Mouse (Mus musculus) gastrocnemius, adult 2 months (tissue): ENCODE measurements around the gene Rab8a. TPM values are rescaled to one million over a fixed set of nuclear protein-coding genes. Genes with fewer than 3 reads are reported as not detected.

Experiments
- DNase-seq: peaks from one replicate; pipeline ENCODE4 v3.0.0; 2022
- H3K27ac ChIP-seq: fragments of 200-600 bp; 2 replicates; pipeline ENCODE4 v1.8.1; 2022; ENCODE audit warnings: mild to moderate bottlenecking
- H3K4me3 ChIP-seq: fragments of 200-600 bp; 2 replicates; pipeline ENCODE4 v1.8.1; 2022; ENCODE audit warnings: mild to moderate bottlenecking, moderate library complexity
- CTCF ChIP-seq: fragments of 200-600 bp; IDR thresholded peaks from 2 replicates; pipeline ENCODE4 v1.8.1; 2022; ENCODE audit warnings: antibody characterized with exemption, mild to moderate bottlenecking, moderate library complexity
- intact Hi-C: fragments of 180-260 bp; cut with DNase I; formaldehyde crosslinking; loops from one replicate; pipeline ENCODE4 v1.15.1; 2025
- total RNA-seq, 2 experiments: library from RNA; stranded (reverse); gene quantifications; 2 replicates each; pipeline ENCODE4 v1.2.3; 2021

Gene Rab8a
- total RNA-seq, 2 experiments from 2014 or later: 10.4 to 11.4 TPM

DNA sequence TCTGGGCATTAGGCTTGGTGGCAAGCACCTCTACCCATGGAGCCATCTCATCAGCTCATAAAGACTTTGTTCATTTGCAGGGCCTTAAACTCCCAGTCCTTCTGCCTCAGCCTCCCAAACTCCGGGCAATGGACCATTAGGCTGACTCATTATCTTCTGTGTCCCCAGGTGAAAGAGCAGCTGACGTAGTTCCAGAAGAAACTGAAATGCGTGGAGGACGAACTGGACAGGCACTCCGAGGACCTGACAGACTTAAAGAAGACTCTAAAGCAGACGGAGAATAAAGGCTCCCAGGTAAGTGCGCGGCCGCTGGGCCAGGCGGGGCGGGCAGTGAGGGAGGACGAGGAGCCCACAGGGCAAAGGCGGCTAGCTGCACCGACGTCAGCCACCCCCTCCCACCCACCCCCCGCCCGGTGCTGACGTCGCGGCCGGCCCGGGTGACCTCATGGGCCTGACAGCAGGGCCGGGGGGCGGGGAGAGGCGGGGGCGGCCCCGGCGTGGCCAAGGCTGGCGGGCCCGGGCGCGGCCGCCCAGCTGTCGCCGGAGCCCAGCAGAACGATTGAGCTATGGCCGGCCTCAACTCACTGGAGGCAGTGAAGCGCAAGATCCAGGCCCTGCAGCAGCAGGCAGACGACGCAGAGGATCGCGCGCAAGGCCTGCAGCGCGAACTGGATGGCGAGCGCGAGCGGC is 26.1 kb upstream of the Rab8a start, which contains the start of gene Tpm4:
Gene Tpm4 (plus strand): TSS at position 220 of the 690 bp plus-strand sequence.
- intact Hi-C loops: loop anchor here (10.0 kb wide), 1 partner anchor 230 kb away; the partner anchor contains the start of genes Zfp617 and Zfp882
- TF ChIP-seq CTCF: no peak

DNA sequence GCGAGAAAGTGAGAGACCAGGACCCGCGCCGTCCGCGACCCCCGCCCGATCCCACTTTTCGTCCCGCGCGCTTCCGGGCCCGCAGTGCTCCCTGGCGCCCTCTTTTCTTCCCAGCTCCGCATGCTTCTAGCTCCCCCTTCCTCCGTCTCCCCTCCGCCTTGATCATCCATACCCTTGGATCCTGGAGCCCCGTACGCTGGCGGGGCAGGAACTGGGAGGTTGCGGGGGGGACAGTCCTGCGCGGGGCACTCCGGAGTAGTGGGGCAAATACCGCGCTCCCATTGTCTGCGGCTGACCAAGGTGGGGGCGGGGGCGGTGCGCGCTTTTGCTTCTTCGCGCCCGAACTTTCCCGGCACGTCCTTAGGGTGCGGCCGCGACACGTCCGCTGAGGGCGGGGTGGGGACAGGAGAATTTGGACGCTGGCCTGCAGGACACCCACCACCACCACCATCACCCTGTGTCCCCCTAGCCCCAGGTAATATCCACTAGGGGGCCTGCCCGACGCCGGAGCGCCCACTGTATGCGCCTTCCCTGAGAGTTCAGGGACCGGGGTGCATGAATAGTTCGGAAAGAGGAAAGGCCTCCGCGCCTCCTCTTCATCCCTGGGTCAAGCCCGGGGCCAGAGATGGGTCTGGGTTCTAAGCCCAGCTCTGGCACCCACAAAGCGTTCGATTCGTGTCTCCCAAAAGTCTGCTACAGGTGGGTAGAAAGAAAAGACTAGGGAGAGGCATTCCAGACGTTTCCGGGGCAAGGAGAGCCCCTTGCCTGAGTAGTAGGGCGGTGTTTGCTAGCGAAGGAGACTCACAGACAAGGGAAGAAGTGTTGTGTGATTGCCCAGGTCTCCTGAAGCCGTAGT is 25.3 kb upstream of the Rab8a start:
- intact Hi-C loops: loop anchor here (10.0 kb wide), 1 partner anchor 231 kb away; the partner anchor contains the start of genes Zfp617 and Zfp882
- peak overlapping the region; percentile 96 for H3K27ac ChIP-seq
- TF ChIP-seq CTCF: peak; percentile 29; the same call in 1 of the 2 replicates
- peak; percentile 69 for DNase-seq
- H3K4me3 ChIP-seq: peak overlapping the region; percentile 97

More for the DNA sequence above, 26.1 kb upstream of the Rab8a start, which contains the start of gene Tpm4:
- DNase-seq: peak; percentile 85
- Histone ChIP-seq H3K4me3 (peak within 1 kb of the TSS; percentile 97), H3K27ac (peak within 1 kb of the TSS; percentile 96)

DNA sequence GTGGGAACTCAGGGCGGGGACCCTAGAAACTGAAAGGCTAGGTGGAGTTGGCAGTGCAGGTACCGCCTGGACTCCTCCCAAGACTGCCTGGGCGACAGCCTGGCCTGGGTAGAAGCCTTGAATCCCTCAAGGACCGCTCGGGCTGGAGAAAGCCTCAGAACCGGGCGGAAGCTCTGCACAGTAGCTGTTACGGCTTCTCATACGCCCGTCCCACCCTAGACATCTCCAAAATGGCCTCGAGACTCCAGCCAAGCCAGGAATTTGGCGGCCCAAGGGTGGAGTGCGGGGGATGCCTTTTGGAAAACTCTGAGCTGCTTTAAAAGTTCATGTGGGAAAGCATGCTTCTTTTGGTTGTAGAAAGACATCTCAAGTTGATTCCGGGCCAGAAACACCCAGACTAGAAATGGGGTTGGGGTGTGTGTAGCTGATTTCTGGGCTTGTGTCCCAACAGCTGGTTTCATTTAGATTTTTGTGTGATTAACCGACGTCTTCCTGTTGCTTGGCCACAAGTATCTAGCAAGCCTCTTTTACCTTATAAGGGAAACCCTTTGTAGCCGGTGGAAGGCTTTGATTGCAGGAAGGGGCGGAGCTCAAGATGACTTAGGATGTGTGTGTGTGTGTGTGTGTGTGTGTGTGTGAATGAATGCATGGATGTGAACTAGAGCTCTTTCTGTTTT is 24.6 kb upstream of the Rab8a start:
- intact Hi-C loops: loop anchor here (10.0 kb wide), 1 partner anchor 232 kb away; the partner anchor contains the start of genes Zfp617 and Zfp882
- no peak for TF ChIP-seq CTCF
- H3K4me3 ChIP-seq: peak overlapping the region; percentile 97
- DNase-seq: peak; percentile 69
- H3K27ac ChIP-seq: peak overlapping the region; percentile 96

DNA sequence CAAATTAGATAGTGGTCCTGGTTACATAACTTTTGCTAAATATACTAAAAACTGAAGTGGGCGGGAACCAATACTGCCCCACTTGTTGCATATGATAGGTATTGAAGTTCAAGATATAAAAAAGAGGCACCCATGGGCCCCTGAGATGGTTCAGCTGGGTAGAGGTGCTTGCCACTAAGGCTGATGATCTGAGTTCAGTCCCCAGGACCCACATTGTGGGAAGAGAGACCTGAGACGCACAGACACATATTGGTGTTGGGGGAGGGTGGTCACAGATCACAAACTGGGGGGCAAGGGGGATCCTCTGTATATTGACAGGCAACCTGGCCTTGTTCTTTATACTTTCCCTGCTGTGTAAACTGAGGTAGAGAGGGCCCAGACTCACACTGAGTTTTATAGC is 23.6 kb upstream of the Rab8a start:
- Histone ChIP-seq H3K4me3 (peak overlapping the region; percentile 97), H3K27ac (peak overlapping the region; percentile 96)
- no peak for TF ChIP-seq CTCF
- no peak for DNase-seq
- intact Hi-C loops: loop anchor here (10.0 kb wide), 1 partner anchor 233 kb away; the partner anchor contains the start of genes Zfp617 and Zfp882

DNA sequence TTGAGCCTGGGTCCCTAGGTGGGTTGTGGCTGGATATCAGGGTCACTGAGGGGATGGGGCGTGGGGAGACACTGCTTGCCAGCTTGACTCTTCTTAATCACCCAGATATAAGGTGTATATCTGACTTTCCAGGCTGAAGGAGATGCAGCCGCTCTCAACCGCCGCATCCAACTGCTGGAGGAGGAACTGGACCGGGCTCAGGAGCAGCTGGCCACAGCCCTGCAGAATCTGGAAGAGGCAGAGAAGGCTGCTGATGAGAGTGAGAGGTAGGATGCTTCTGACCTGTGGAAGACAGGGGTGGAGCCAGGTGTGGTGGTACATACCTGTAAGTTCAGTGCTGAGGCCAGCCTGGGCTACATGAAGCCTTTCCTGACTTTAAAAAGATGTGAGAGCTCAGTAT is 22.5 kb upstream of the Rab8a start:
- no peak overlapping the region for H3K27ac ChIP-seq
- no peak for DNase-seq
- TF ChIP-seq CTCF: no peak
- intact Hi-C loops: loop anchor here (10.0 kb wide), 1 partner anchor 234 kb away; the partner anchor contains the start of genes Zfp617 and Zfp882
- no peak overlapping the region for H3K4me3 ChIP-seq

DNA sequence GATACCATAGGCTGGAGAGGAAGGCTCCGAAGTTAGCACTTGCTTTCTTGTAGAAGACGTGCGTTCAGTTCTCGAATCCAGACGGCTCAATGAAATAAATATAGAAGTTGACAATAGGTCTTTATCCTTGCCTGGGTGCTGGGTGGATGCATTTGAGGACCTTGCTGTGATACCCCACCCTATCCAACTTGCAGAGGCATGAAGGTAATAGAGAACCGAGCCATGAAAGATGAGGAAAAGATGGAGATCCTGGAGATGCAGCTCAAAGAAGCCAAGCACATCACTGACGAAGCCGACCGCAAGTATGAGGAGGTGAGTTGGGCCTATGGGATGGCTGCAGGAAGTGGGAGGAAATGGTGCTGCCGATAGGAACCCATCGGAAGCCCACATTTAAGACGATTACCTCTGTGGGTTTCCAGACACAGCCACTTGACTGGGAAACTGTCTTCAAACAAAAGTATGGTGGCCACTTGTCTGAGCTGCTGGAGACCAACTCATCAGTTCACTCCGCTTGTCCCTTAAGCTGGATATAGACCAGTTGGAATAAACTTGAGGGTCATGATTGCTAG is 17.7 kb upstream of the Rab8a start:
- Histone ChIP-seq H3K4me3 (no peak overlapping the region), H3K27ac (no peak overlapping the region)
- intact Hi-C loops: no loop called here
- no peak for DNase-seq
- TF ChIP-seq CTCF: no peak

DNA sequence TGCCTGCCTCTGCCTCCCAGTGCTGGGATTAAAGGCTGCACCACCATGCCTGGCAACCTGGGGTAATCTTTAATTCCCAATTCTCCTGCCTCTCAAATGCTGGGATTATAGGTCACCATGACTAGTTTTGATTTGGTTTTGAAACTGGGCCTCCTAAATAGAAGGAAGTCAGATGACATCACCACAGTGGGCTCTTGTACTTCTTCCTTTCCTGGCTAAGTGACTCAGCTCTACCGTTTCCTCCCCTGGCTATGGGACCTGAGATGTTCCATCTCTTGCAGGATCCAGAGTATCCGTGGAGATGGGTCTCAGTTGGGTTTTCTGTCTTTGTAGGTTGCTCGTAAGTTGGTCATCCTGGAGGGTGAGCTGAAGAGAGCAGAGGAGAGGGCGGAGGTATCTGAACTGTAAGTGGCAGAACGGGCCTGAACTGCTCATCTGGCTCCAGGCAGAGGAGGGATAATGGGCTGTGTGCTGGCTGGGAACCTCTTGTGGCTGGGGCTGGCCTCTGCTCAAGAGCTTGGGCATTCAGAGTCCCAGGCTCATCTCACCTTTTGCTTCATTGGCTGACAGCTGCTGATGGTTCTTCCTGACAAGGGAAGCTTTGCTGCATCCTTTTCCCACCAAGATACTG is 16.5 kb upstream of the Rab8a start:
- DNase-seq: no peak
- Histone ChIP-seq H3K4me3 (no peak overlapping the region), H3K27ac (no peak overlapping the region)
- no peak for TF ChIP-seq CTCF
- intact Hi-C loops: no loop called here

DNA sequence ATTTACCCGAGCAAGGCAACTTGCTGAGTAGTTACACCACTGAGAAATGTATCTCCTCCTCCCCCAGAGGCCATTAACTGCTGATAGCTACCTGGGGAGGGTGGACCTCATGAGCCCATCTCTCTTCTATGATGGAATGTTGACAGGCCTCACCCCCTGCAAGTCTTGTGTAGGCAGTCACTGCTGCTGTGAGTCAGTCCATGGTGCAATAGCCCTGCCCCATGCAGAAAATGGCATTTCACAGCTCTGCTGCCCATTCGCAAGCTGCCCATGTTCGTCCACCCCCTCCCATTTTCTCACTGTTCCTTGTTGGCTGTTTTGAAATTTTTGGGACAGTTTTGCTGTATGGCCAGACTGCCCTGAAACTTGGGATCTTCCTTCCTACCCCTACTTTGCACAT is 15.5 kb upstream of the Rab8a start:
- no peak overlapping the region for H3K27ac ChIP-seq
- no peak overlapping the region for H3K4me3 ChIP-seq
- TF ChIP-seq CTCF: no peak
- DNase-seq: no peak
- intact Hi-C loops: no loop called here

DNA sequence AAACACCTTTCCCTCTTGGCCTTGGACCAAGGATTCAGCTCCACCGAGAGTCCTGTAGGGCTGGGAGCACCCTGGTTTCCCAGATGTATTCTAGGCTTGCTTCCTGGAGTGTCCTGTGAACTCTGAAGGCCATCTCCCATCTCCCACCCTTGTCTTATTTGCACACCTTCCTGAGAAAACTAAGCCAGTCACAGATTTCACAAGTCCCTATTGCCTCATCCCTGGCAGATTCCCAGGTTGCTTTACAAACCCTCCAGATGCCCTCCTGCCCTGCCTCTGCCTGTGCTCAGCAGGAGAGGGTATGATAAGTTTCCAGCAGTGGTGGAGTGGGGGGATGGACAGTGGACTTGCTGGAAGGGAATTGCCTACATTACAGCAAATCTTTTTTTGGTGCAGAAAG is 14.9 kb upstream of the Rab8a start:
- intact Hi-C loops: no loop called here
- no peak for DNase-seq
- peak overlapping the region; percentile 24; the same call in 1 of the 2 replicates for H3K27ac ChIP-seq
- H3K4me3 ChIP-seq: no peak overlapping the region
- no peak for TF ChIP-seq CTCF

DNA sequence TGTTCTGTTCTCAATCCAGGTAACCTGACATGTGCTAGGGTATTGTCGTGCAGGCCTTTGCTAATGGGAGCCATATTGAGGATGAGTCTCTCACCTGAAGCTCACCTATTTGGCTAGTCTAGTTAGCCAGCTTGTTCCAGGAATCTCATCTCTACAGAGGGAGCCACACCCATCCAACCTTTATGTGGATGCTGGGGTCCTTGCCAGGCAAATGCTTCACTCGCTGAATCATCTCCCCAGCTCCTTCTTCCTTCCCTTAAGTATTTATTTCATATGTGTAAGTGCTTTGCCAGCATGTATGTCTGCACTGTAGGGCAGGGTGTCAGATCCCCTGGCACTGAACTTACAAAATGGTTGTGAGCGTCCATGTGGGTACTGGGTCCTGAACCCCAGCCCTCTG is 14.4 kb upstream of the Rab8a start:
- TF ChIP-seq CTCF: no peak
- Histone ChIP-seq H3K27ac (peak overlapping the region; percentile 46; the same call in 1 of the 2 replicates), H3K4me3 (no peak overlapping the region)
- DNase-seq: no peak
- intact Hi-C loops: no loop called here

DNA sequence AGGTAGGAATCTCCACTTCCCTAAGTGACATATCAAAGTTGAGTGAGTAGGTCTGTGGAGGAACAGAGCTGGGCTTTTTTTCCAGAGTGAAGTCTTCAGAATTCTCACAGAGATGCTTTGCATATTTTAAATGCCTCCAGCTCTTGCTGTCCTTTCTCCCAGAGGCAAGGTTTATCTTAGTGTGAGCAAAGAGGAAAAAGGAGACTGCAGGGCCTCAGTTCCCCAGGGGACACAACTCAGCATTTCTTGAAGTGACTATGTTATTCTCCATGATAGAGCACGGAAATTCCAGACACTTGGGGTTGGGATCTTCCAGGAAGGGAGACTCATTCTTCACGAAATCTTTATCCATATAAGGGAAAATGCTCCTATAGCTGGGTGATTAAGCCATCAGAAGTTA is 13.7 kb upstream of the Rab8a start:
- Histone ChIP-seq H3K4me3 (no peak overlapping the region), H3K27ac (peak overlapping the region; percentile 46)
- no peak for TF ChIP-seq CTCF
- intact Hi-C loops: no loop called here
- DNase-seq: no peak
